Mouse (Mus musculus): ENCODE data around the gene Nphp1.

The Nphp1 gene

DNA sequence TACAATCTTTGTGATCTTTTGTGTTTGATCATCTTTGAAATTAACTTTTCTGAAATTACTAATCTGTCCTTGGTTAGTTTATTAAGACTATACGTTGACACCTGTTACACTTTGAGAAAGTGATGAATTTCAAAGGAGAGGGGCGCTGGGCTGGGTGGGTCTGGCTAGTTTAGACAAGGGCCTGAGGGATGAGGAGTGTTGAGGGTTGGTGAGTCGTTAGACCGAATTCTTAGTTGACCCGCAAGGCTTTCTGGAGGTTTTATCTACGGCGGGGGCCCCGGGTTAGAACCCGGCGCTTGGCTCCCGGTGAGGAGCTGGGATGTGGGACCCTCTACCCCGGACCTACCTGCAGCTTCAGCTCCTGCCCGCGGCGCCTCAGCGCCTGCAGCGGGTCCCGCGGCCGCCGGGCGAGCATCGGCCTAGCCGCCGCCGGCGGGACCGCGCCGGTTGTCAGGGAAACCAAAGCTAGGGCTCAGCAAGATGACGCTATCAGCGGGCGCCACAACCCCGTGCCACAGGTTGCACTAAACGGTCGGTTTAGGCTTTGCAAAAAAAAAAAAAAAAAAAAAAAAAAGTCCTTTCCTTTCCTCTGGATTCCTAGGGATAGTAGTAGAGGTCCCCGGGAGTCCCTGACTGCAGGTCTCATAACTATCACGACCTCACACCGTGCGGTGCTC is at the start of gene Nphp1:
Gene Nphp1, minus strand, starts transcription at position 458 of the 677 bp plus-strand sequence.
- peak; percentile 48 for DNase-seq (ENCODE audit: low read depth, low spot score)

DNA sequence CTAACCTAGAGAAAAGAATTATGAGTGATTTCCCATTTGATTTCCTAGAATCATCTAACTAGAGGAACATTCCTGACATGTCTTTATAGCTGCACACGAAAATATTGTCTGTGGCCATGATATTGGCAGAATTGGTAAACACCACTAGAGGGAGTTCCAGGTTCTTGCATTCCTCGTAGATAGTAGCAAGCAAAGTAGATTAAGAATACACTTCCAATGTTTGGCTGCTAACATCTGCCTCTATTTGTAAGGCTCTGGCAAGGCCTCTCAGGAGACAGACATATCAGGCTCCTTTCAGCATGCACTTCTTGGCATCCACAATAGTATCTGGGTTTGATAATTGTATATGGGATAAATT is 44.1 kb upstream of the Nphp1 start:
- no peak for DNase-seq (ENCODE audit: low read depth, low spot score)

DNA sequence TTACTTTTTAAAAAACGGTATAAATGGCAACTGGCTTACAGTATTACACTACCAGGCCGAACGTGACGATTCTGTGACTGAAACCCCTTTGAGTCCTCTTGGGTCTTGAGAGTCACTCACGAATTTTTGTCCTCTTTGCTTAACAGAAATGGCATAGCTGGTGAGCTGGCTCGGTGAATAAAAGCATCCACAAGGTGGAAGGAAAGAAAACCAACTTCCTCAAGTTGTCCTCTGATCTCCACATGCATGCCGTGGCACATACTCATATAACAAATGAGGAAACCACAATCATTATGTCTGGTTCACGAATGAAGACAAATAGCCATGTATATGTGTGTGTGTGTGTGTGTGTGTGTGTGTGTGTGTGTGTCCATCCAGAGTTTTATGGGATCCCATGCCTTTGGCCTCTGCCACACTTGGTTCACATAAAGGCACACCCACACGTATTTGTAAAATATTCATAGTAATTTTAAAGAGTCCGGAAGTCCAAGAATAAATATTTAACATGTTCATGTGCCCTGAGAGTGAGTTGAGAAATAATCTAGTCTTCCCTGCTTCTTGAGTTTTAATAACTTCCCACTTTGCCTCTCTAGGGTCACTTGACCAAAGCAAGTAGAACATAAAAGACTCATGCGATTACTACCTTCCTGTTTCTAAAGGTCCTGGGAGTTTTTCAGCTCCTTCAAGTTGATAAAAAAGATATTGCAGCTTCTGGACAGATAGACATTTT is 43.6 kb upstream of the Nphp1 start:
- DNase-seq (ENCODE audit: low read depth, low spot score): no peak

DNA sequence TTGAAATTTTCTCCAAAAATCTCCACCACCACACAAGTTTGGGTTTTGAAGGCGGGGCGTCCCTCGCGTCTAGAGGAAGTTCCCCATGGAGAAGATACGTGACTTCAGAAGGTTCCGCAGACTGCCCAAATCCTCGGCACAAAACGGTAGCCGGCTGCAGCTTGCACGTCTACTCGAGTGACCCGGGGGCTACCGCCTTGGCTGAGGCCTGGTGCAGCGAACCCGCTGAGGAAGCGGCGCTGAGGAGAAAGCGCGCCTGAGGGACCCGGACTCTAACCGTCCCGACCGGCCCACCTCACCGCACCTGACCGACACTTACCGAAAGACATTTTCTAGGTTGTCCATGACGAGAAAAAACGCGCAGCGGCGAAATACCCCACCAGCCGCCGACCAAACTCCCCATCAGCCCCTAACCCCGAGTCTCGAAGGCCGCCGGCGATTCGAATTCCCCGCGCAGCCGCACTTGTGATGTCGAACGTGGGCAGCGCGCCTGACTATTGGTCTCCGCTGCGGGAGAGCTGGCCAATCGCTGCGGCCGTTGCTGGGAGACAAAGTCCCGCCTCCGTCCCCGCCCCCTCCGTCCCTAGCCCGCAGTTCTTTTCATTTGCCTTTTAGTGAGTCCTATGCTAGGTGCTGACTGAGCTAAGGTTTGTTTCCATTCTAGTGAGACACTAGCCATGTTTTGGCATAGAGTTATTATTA is 42.9 kb upstream of the Nphp1 start, which contains the start of gene Bub1:
Gene Bub1, minus strand, starts transcription at position 465 of the 702 bp plus-strand sequence.
- DNase-seq (ENCODE audit: low read depth, low spot score): peak; percentile 70

DNA sequence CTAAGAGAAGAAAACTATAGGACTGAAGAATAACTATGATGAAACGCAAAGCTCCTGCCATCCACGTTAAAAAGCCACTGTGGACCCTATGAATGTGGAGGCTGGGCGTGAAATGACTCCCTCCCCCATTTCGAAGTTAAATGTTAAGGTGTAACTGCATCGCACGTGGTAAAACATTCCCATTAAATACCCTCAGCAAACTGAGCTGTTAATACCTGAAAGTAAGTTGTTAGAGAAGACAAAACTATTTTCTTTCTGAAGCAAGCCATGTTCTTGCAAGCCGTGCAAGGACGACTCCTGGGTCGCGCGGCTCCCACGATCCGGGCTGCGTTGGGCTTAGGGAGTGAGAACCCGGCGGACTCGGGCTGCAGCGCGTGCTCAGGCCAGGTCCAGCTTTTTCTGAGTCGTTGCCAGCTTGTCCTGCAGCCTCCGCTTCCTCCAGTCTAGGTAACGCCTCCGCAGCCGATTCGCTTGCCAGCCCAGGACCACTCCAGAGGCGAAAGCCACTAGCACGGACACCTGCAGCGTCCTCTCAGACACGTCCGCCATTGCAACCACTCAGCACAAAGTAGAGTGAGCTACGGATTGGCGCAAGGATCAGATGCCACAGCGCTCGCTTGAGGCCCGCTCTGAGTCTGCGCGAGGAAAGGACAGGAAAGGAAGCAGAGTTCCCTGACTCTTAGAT is 3.4 kb upstream of the Nphp1 start, which contains the start of gene Mtln:
Gene Mtln, minus strand, starts transcription at position 570 of the 685 bp plus-strand sequence.
- peak; percentile 70 for DNase-seq (ENCODE audit: low read depth, low spot score)

DNA sequence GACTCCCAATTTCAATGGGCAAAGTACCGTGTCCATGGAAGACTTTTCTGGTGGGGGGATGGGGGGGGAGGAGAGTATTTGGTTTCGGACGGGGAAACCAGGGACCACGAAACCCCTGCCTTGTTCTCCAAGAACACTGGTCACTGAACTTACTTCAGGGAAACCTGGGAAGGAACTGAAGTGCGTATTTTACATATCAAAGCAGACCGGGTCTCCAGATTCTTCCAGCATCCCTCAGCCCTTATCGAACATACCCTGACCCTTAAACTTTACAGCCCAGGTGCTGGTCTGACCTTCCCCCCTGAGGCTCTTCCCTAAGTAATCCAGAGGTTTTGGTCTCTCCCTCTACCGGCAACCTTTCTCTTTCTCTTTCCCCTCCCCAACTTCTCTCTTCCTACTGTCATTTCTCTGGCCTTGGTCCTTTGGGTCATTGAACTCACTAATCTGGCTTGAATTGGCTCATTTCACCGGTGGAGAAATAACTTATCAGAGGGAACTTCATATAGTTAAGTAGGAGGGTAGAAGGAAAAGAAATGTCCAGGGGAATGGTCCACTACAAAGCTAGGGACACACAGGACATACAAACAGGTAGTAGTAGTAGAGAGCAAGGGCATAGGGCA is 1.1 kb upstream of the Nphp1 start:
- DNase-seq (ENCODE audit: low read depth, low spot score): no peak

DNA sequence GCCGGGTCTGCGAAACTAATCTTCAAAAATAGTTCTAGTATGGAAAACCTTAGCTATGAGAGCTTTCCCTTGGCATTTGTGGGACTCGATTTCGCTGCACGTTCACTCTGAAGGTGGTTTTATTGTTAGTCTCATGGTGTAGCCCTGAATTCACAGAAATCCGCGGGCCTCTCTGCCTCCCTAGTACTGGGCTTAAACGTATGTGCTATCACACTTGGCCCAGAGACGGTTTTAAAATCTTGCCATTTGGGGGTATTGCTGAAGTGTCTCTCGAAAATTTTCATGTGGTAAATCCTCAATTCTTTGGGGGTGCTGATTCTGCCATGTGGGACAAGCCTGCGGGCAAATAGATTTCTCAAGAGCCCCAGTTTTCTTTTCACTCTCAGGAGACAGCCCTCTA is 441 bp upstream of the Nphp1 start:
- no peak for DNase-seq (ENCODE audit: low read depth, low spot score)

DNA sequence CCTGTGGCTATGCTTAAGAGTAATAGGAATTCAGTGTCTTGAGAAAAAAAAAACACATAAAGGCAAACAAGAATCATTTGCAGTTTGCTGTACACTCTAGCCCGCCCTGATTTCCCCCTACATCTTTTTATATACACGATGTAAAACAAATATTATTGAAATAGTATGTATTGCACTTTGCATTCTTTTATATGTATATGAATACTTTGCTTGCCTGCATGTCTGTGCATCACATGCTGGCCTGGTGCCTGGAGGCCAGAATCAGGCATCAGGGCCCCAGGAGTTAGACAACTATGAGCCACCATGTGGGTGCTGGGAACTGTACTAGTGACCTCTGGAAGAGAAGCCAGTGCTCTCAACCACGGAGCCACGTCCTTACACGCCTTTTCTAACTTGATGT is 1.5 kb downstream of the Nphp1 start:
- DNase-seq (ENCODE audit: low read depth, low spot score): no peak

DNA sequence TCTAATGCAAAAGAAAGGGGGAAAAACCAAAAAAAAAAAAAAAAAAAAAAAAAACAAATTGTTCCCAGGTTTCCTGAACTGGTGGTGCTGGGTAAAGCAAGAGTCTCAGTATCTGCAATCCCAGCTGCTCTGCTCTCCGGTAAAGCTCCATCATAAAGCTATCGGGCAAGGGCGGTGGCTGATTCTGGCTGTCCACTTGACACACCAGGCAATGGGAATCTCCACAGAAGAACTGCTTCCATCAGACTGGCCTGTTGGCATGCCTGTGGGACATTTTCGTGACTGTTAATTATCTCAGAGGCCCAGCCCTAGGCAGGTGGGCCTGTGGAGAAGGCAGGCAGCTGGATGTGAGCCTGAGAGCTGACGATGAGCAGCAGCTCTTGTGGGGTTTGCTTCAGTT is 10.2 kb downstream of the Nphp1 start:
- DNase-seq (ENCODE audit: low read depth, low spot score): no peak

DNA sequence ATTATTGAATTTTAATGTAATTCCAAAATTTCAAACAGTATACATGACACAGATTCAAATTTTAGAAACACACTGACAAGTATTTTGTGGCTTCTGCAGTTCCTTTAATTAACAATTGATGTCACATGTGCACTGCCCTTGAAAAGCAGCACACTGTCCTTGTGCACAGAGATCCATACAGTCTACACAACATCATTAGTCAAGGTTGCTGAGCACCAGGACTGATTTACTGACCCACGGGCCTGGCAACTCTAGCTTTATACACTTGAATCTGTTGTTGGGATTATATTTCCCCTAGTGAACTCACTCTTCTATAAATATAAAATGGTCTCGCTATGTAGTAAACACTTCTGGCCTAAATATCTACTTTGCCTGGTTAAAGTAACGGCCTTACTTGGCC is 13.7 kb downstream of the Nphp1 start:
- no peak for DNase-seq (ENCODE audit: low read depth, low spot score)

DNA sequence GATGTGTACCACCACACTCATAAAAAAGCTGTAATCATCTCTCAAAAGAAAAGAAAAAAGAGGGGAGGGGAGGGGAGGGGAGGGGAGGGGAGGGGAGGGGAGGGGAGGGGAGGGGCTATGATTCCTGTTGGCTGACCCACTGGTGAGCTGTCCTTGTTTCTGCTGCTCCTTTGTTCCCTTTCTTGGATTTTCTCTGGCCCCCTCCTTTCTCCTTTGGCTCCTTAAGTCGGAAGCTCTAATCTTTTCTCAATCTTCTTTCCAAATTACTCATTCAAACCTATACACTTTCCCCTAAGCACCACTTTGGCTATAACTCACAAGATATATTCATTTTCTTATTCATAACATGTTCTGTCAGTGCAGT is 14.1 kb downstream of the Nphp1 start:
- DNase-seq (ENCODE audit: low read depth, low spot score): no peak

DNA sequence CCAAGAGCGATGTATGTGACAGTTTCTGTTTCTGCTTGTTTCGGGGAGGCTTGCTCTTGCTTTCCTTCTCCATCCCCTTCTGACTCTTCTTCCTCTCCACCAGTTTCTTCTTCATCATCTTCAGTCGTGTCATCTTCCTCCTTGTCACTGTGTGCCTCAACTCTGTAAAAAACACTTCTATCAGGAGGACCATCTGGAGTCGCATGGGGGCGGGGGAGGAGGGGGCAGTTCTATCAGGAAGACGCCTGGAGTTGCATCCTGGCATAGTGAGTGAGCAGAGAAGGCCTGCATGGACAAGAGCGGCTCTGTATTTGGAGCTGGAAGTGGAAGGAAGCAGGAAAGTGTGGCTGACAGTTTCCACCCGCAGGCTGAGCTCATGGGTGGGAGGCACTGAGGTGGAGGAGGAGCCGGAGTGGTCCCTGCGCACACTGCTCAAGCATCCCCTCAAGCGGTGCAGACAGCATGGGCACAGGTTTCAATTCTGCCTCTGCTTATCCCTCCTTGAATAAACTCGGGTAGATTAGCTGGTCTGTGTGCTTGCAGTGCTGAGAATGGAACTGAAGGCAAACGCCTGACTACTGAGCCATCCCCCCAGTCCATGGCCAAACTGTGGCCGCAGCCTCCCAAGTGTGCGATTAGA is 14.6 kb downstream of the Nphp1 start:
- no peak for DNase-seq (ENCODE audit: low read depth, low spot score)

DNA sequence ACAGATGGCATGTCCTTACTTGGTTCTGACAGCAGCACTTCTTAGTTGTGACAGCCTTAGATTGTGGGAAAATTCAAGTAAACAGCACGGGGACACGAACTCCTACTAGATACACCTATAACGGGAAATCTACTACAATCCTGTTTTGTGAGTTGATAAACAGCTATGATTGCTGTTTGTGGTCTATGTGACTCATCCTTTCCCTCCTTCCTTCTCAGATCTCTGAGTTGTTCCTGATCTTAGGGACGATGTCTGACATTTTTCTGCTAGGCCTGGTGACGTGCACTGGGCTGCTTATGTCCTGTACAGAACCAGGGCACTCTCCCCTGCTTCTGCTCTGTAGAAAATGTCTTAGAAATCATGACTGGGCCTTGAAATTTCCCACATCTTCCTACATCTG is 27.1 kb downstream of the Nphp1 start:
- no peak for DNase-seq (ENCODE audit: low read depth, low spot score)

DNA sequence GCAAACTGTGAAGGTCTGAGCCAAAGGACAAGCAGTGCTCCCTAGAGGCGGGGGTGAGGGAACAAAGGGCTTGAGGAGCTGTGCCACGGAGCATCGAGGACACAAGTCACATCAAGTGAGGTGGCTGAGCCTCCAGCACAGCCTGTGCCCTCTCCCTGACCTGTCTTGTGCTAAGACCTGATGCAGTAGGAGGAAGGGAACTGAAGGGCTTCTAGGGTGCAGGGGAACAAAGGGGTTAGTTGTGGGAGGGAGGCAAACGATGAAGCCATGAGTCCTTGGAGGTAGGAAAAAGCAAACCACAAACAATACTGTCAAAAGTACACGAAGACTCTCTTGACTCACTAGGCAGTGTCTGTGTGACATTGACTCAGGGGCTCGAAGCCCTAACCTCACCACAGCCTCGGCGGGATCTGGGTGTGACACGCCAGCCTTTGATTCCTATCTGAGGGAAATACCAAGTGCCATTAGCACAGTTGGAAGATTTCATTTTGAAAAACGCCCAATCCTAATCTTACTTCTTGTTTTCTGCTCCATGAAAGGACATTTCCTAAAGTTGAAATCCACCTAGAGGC is 28.2 kb downstream of the Nphp1 start:
- DNase-seq (ENCODE audit: low read depth, low spot score): no peak

DNA sequence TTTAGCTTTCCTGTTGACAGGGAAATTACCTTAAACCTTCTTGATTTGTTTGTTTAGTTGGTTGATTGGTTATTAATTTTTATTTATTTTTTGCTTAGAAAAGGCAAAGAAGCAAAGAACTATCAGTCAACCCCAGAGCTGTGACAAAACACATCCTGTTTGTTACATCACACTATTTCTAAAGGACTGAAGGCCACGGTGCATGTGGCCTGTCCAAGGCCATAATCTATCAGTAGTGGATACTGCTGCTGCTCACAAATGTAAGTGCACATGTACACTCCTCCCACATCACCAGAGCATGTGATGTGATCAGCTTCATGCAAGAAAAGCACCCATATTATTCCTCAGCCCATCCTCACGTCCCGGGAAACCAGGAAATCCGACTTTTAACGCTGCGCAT is 28.7 kb downstream of the Nphp1 start:
- DNase-seq (ENCODE audit: low read depth, low spot score): no peak

DNA sequence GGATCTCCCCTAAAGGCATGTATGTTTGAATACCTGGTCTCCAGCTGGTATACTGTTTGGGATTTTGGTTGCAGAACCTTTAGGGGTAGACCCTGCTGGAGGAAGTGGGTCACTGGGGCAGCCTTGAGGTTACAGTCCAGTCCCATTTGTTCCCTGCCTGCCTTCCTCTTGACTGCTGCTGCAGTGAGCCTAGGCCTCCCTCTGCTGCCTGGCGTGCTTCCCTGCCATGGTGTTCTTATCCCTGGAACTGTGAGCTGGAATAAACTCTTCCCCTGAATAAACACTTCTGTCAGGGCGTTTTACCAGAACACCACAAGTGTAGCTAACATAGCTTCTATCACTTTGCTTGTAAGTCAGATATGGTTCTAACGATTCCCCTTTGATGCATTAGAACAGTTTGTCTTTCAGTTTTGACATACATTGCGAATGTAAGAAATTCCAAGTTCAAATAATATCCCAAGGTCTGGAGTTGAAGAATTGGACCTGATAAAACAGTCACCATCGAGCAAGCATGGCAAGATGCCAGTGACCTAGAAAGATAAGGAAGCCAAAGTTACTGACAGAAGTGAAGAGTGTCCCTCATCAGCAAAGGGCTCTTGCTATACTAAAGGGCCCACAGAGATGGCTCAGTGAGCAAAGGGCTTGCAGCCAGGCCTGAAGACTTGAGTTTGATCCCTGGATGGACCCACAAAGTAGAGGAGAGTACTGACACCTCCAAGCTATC is 29.4 kb downstream of the Nphp1 start:
- DNase-seq (ENCODE audit: low read depth, low spot score): no peak

DNA sequence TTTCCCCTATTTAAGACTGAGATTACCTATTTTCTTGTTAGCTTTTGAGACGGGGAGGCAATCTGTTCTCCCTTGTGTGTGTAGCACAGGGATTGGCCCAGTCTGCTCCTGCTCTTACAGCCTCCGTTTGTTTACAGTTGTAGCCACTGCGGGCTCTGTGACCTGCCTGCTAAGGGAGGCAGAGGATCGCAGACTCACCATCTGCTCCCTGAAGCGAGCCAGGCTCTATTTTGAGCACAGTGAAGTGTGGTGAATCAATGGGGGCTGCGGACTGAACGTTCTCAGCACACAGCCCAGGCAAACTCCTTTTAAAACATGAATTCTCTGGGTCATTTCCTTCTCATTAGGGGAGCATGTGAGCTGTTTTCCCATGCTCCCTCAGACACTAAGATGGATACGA is 31.5 kb downstream of the Nphp1 start:
- no peak for DNase-seq (ENCODE audit: low read depth, low spot score)

DNA sequence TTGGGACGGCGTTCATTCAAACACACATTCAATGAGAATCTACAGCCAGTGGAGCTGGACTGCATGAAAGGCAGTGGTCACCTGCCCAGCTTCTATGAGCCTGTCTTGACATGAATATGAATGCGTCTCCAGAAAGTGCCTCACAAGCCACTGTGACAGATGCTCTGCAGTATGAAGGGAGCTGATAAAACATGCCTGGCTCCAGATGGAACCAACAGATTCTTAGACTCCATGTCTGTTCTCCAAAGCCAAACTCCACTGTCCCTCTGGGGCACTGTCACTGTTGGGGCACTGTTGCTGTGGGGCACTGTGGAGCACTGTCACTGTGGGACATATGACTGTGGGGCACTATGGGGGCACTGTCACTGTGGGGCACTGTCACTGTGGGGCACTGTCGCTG is 34.6 kb downstream of the Nphp1 start:
- DNase-seq (ENCODE audit: low read depth, low spot score): no peak

DNA sequence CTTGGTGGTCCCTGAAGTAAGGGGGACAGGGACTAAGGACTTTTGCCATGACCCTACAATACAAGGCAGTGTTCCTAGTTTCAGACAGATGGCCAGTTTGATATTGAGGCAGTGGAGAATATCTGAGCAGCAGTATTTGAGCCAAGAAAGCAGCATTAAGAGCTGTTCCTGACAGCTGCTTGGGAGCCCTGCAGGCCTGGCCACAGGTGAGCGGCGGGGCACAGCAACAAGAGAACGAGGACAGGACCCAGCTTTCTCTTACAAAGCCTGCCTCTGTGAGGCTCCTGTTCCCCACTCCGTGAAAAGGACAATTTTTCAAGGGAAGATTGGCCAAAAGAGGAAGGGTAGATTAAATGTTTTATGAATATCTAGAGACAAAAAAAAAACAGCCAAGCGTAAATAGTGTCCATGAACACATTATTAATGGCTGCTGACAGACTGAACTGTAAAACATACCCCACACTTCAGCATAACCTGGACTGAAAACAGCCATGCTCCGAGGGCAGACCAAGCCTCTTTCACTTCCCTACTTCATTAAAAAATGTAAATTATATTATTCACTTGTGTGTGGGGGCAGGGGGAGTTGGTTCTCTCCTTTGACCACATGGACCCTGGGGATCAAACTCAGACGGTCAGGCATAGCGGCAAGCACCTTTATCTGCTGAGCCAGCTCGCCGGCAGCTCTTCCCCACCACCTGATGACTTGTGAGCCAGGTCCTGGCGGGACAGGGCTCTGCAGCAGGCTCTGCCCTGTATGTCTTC is 36.7 kb downstream of the Nphp1 start:
- DNase-seq (ENCODE audit: low read depth, low spot score): no peak

DNA sequence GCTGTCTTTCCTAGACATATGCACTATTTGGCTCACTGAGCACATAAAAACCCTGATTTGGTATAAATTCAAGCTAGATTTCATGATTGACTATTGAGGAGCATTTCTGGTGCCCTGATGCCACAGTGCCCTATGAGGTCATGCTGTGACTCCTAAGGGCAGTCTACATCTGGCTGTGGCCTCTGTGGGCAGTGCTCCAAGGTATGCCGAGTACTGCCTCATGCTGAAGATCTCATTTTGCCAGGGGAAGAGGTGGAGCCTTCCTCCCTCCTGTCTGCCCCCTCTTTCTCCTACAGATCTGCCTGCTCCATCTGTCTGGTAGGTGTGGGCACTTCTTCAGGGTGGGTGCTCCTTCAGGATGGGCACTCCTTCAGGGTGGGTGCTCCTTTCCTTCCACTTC is 39.3 kb downstream of the Nphp1 start:
- no peak for DNase-seq (ENCODE audit: low read depth, low spot score)
